Mouse (Mus musculus) ES-E14 (cell line): ENCODE data around the gene Hist1h2bj. TPM values are rescaled to one million over a fixed set of nuclear protein-coding genes. Genes with fewer than 3 reads are reported as not detected.
"Not testable (repeated sequence)": the region's sequence is repeated elsewhere in the genome, so short reads cannot be mapped to it uniquely, and the experiment has no call there.

Source experiments
- DNase-seq: peaks from one replicate; pipeline ENCODE4 v3.0.0-alpha.2; 2013; ENCODE audit warnings: low read depth, low spot score
- H3K27ac ChIP-seq: 2 replicates; pipeline ENCODE4 v1.5.1; 2012; ENCODE audit warnings: low read depth, mild to moderate bottlenecking, low read length, moderate library complexity, mixed read lengths; ENCODE audit not compliant: poor library complexity, insufficient read depth, severe bottlenecking
- H3K36me3 ChIP-seq: 2 replicates; pipeline ENCODE4 v1.6.1; 2012; ENCODE audit warnings: mild to moderate bottlenecking, low read length, moderate library complexity, mixed read lengths; ENCODE audit not compliant: control insufficient read depth, poor library complexity, insufficient read depth, severe bottlenecking
- H3K4me1 ChIP-seq, 2 experiments: fragments of 150-350 bp in 1 of 2; sonication (generic) in 1 of 2; 2 replicates each; pipeline ENCODE4 v1.6.1; 2012; ENCODE audit warnings: low read length in 2 of 2, mild to moderate bottlenecking in 1 of 2, mixed read lengths in 1 of 2; ENCODE audit not compliant: control insufficient read depth in 2 of 2, insufficient read depth in 2 of 2, poor library complexity in 1 of 2
- H3K4me3 ChIP-seq, 2 experiments: fragments of 150-350 bp in 1 of 2; sonication (generic) in 1 of 2; 2 replicates each; pipeline ENCODE4 v1.5.1; 2012; ENCODE audit warnings: low read length in 2 of 2, low read depth in 1 of 2, mild to moderate bottlenecking in 1 of 2, mixed read lengths in 1 of 2; ENCODE audit not compliant: insufficient read depth in 1 of 2, poor library complexity in 1 of 2, severe bottlenecking in 1 of 2
- H3K9ac ChIP-seq: 2 replicates; pipeline ENCODE4 v1.6.1; 2012; ENCODE audit warnings: low read depth, mild to moderate bottlenecking, low read length, mixed read lengths; ENCODE audit not compliant: poor library complexity, insufficient read depth, severe bottlenecking
- H3K9me3 ChIP-seq: fragments of 150-350 bp; sonication (generic); 2 replicates; pipeline ENCODE4 v1.6.1; 2012; ENCODE audit warnings: low read depth, mild to moderate bottlenecking, low read length; ENCODE audit not compliant: control insufficient read depth, insufficient read depth
- CHD2 ChIP-seq: IDR thresholded peaks from 2 replicates; pipeline ENCODE4 v1.6.1; 2014; ENCODE audit warnings: mild to moderate bottlenecking, low read depth, low read length, inconsistent platforms
- HCFC1 ChIP-seq: IDR thresholded peaks from 2 replicates; pipeline ENCODE4 v1.6.1; 2012; ENCODE audit warnings: low read length, inconsistent platforms, borderline replicate concordance; ENCODE audit not compliant: insufficient read depth
- MAFK ChIP-seq: IDR thresholded peaks from 2 replicates; pipeline ENCODE4 v1.6.1; 2014; ENCODE audit warnings: mild to moderate bottlenecking, low read depth, low read length, inconsistent platforms; ENCODE audit not compliant: insufficient read depth
- ZC3H11A ChIP-seq: IDR thresholded peaks from 2 replicates; pipeline ENCODE4 v1.6.1; 2012; ENCODE audit warnings: low read depth, mild to moderate bottlenecking, inconsistent platforms, low read length, borderline replicate concordance
- ZNF384 ChIP-seq: IDR thresholded peaks from 2 replicates; pipeline ENCODE4 v1.6.1; 2012; ENCODE audit warnings: low read depth, low read length, inconsistent platforms
- in situ Hi-C, 2 experiments: fragments of 600-800 bp; cut with MboI; formaldehyde crosslinking; loops; one replicate each; pipeline ENCODE4 v1.15.1; 2025; ENCODE audit warnings: low sequenced_read_pairs in 2 of 2, inconsistent platforms in 1 of 2; ENCODE audit not compliant: unreplicated experiment in 2 of 2
- total RNA-seq: library from RNA; depleted of rRNA; stranded (reverse); fragments of 300-350 nt; gene quantifications from 2 replicates; pipeline ENCODE4 v1.2.3, GENCODE M21; 2012

The Hist1h2bj gene
- total RNA-seq, 1 experiment = 1,735 TPM

GRCm38 (mm10) chr13:22039951-22040463 is 3.0 kb upstream of the Hist1h2bj start:
- peak overlapping the region; percentile 2; the same call in 1 of the 2 replicates for H3K9ac ChIP-seq
- H3K36me3 ChIP-seq = no peaks in the 10 kb centered on the region
- DNase-seq = no peak
- peak overlapping the region; percentile 78; the same call in 1 of the 2 replicates for H3K27ac ChIP-seq
- H3K9me3 ChIP-seq = no peaks in the 10 kb centered on the region
- TF ChIP-seq ZNF384 (no peak), CHD2 (no peak), ZC3H11A (no peak), MAFK (no peak), HCFC1 (no peak)
- in situ Hi-C loops = loop anchor here (10.0 to 25.0 kb wide), 8 partner anchors 303 to 1722 kb away; partner anchors contain the start of genes Hist1h4j (in 2 of the 2), Abt1 (in 1 of the 2), Hist1h1a (in 1 of the 2) and Hist1h1d (in 1 of the 2)
- H3K4me1 ChIP-seq = no peaks in the 10 kb centered on the region
- peak overlapping the region; percentile 42 to 54 for H3K4me3 ChIP-seq

GRCm38 (mm10) chr13:22040464-22041141 is 2.4 kb upstream of the Hist1h2bj start:
- Histone ChIP-seq H3K9ac (peak overlapping the region; percentile 69), H3K4me3 (peak overlapping the region; percentile 42 to 54), H3K9me3 (no peaks in the 10 kb centered on the region), H3K27ac (peak overlapping the region; percentile 78), H3K36me3 (no peaks in the 10 kb centered on the region), H3K4me1 (no peaks in the 10 kb centered on the region)
- no peak for DNase-seq
- in situ Hi-C loops = loop anchor here (25.0 kb wide), 6 partner anchors 303 to 1722 kb away; partner anchors contain the start of genes Abt1 (in 1 of the 2), Hist1h1a (in 1 of the 2), Hist1h1d (in 1 of the 2) and Hist1h1t (in 1 of the 2)
- TF ChIP-seq ZNF384 (no peak), CHD2 (no peak), ZC3H11A (no peak), HCFC1 (no peak), MAFK (no peak)

- peak within 1 kb of the TSS; percentile 92 for H3K9ac ChIP-seq
- not testable (repeated sequence) for H3K4me1 ChIP-seq, DNase-seq, H3K9me3 ChIP-seq, H3K36me3 ChIP-seq
- H3K4me3 ChIP-seq = peak within 1 kb of the TSS; percentile 42 to 78
- in situ Hi-C loops = loop anchor here (25.0 kb wide), 6 partner anchors 304 to 1721 kb away; partner anchors contain the start of genes Abt1 (in 1 of the 2), Hist1h1a (in 1 of the 2), Hist1h1d (in 1 of the 2) and Hist1h1t (in 1 of the 2)
- peak within 1 kb of the TSS; percentile 92 for H3K27ac ChIP-seq
These were observed 1.9 kb upstream of the Hist1h2bj start, which contains the start of gene Hist1h4i for GRCm38 (mm10) chr13:22041142-22041536. TSS of gene Hist1h4i (minus strand) at chr13:22041362.

- H3K9me3 ChIP-seq = no peaks in the 10 kb centered on the region
- peak overlapping the region; percentile 92 for H3K9ac ChIP-seq
- peak overlapping the region; percentile 30 to 78 for H3K4me3 ChIP-seq
- H3K27ac ChIP-seq = peak overlapping the region; percentile 92
- H3K36me3 ChIP-seq = no peaks in the 10 kb centered on the region
- no peak for TF ChIP-seq ZC3H11A
- no peak for TF ChIP-seq MAFK
- no peak for TF ChIP-seq HCFC1
- no peak for TF ChIP-seq CHD2
- TF ChIP-seq ZNF384 = no peak
- H3K4me1 ChIP-seq = no peaks in the 10 kb centered on the region
- DNase-seq = no peak
- in situ Hi-C loops = loop anchor here (25.0 kb wide), 6 partner anchors 305 to 1720 kb away; partner anchors contain the start of genes Abt1 (in 1 of the 2), Hist1h1a (in 1 of the 2), Hist1h1d (in 1 of the 2) and Hist1h1t (in 1 of the 2)
These were observed 1.1 kb upstream of the Hist1h2bj start for GRCm38 (mm10) chr13:22041651-22042567.
